Mouse (Mus musculus): ENCODE measurements at regions not wholly inside any gene's neighbourhood (a gene's known extent, or its start where the extent isn't known, plus 50 kb on each side); places are given as distances from the start of the nearest gene placed in this dataset.

DNA sequence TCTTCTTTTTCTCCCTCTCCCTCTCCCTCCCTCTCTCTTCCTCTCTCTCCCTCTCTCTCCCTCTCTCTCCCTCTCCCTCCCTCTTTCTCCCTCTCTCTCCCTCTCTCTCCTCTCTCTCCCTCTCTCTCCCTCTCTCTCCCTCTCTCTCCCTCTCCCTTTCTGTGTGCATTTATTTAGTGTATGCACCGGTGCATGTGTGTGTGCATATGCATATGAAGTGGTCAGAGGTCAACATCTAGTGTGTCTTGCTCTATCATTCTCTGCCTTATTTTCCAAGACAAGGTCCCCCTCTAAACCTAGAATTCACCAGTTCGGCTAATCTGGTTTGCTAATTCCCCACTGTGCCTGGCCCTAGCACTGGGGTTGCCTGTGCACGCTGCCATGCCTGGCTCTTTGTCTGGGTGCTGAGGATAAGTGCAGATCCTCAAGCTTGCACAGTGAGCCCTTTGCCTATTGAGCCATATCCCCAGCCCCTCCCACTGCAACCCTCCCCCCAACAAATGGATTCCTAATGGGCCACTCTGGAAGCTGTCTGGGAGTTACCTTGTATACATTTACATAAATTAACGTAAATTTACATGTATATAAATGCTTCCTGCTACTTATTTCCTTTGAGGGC, 54.8 kb upstream of the Sorl1 start:
- H3K4me1 ChIP-seq (replicated peaks) = peaks cover 8% of the 10 kb centered on the region
- H3K36me3 ChIP-seq = no peaks in the 10 kb centered on the region
- no peak overlapping the region for H3K27ac ChIP-seq
- no peak overlapping the region for H3K9ac ChIP-seq
- H3K9me3 ChIP-seq (replicated peaks) = no peaks in the 10 kb centered on the region
- no peak for ATAC-seq (replicated peaks; ENCODE audit: insufficient number of reproducible peaks, insufficient read depth, low FRiP score, low read depth)
- H3K4me2 ChIP-seq = no peak overlapping the region
- 55% methylated on average over 4 of the region's 4 CpGs for WGBS
- H3K4me3 ChIP-seq = no peak overlapping the region
- H3K27me3 ChIP-seq = no peaks in the 10 kb centered on the region

DNA sequence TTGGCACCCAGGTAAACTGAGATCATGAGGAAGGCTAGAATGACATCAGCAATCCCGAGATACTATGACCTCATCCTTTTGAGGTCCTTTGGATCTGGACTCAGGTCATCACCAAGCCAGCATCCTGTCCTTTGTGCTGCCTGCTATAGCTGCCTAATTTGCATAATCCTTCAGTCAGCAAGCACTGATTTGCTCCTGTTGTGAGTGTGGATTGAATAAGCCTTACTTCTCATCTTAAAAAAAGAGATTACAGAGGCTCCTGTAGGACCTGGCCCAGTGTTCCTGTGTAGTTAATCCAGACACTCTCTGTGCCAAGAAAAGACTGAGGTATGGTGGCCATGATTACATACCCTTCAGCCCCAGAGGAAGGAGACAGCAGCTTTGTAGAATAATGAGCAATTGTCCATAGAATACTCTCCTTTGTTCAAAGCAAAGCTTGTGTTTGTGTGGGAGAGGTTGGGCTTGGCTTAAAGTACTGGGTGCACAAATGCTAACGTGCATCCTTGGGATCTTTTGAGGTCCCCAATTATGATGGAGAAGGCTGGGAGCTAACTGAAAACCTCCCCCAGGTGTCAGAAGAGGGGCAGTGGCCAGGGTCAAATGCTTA, 50.4 kb upstream of the Sorl1 start:
- H3K4me2 ChIP-seq = no peak overlapping the region
- ATAC-seq (replicated peaks; ENCODE audit: insufficient number of reproducible peaks, insufficient read depth, low FRiP score, low read depth) = no peak
- no peak overlapping the region for H3K9ac ChIP-seq
- H3K27me3 ChIP-seq = no peaks in the 10 kb centered on the region
- no peaks in the 10 kb centered on the region for H3K36me3 ChIP-seq
- no peaks in the 10 kb centered on the region for H3K4me1 ChIP-seq (replicated peaks)
- no peak overlapping the region for H3K27ac ChIP-seq
- 50% methylated on average over 2 of the region's 2 CpGs for WGBS
- no peaks in the 10 kb centered on the region for H3K9me3 ChIP-seq (replicated peaks)
- H3K4me3 ChIP-seq = no peak overlapping the region

All from heart, embryonic 15.5 days (tissue).